Mouse (Mus musculus) E14TG2a.4 (cell line): ENCODE measurements around the gene Dek.

ENCODE experiments used
- CTCF ChIP-seq: conservative IDR thresholded peaks from 2 replicates; pipeline ENCODE4 v1.5.1; 2014; ENCODE audit warnings: low read length
- NANOG ChIP-seq: IDR thresholded peaks from 2 replicates; pipeline ENCODE4 v1.6.1; 2014; ENCODE audit warnings: borderline replicate concordance, low read length, mixed read lengths
- POU5F1 ChIP-seq: IDR thresholded peaks from 2 replicates; pipeline ENCODE4 v1.6.1; 2014; ENCODE audit warnings: low read length, borderline replicate concordance

- TF ChIP-seq CTCF (no peak), POU5F1 (no peak), NANOG (no peak)
These were observed 35.5 kb downstream of the Dek start for GRCm38 (mm10) chr13:47070329-47071080.
